8 mouse cellular contexts compared by ENCODE assay signal in genomic region chr8:104570436-104571343, GRCm38 (mm10). TPM values are rescaled to one million over a fixed set of nuclear protein-coding genes. Genes with fewer than 3 reads are reported as not detected.
DNase-seq lines count a peak whose midpoint lies in the region; ATAC-seq and TF ChIP-seq lines count a peak whose summit lies in the region.

No protein-coding gene starts in this region.

- peak; percentile 93 for TF ChIP-seq CTCF in heart, adult 2 months (IDR thresholded peaks at IDR 0.05)
- peak; percentile 76 for TF ChIP-seq CTCF in kidney, adult 2 months (conservative IDR thresholded peaks at IDR 0.05; ENCODE audit: insufficient read depth, insufficient read length, low read depth, low read length)

- H3K4me3 ChIP-seq in embryonic facial prominence, embryonic 12.5 days = peak overlapping the region; percentile 33
- peak overlapping the region; percentile 49 for H3K4me3 ChIP-seq in heart, adult 2 months
- peak overlapping the region; percentile 52 for H3K4me3 ChIP-seq in kidney, adult 2 months (ENCODE audit: insufficient read depth, low read depth, low read length)
- peak overlapping the region; percentile 40 for H3K4me3 ChIP-seq in limb, embryonic 13.5 days
- peak overlapping the region; percentile 34 for H3K4me3 ChIP-seq in midbrain, embryonic 15.5 days

- TF ChIP-seq POLR2A in heart, adult 2 months (IDR thresholded peaks at IDR 0.05; ENCODE audit: insufficient read depth, low read depth, low read length) = no peak
- TF ChIP-seq POLR2A in kidney, adult 2 months (IDR thresholded peaks at IDR 0.05; ENCODE audit: low read depth, low read length) = no peak

- WGBS in embryonic facial prominence, embryonic 12.5 days = 6% methylated on average over 26 of the region's 26 CpGs
- WGBS in heart, adult 2 months = 2% methylated on average over 26 of the region's 26 CpGs
- 4% methylated on average over 26 of the region's 26 CpGs for WGBS in kidney, adult 2 months
- WGBS in limb, embryonic 13.5 days = 6% methylated on average over 26 of the region's 26 CpGs
- WGBS in midbrain, embryonic 15.5 days = 8% methylated on average over 26 of the region's 26 CpGs

- no peak overlapping the region for H3K27ac ChIP-seq in embryonic facial prominence, embryonic 12.5 days
- peak overlapping the region; percentile 67 for H3K27ac ChIP-seq in heart, adult 2 months
- H3K27ac ChIP-seq in kidney, adult 2 months (ENCODE audit: insufficient read depth, low read depth, low read length) = no peak overlapping the region
- H3K27ac ChIP-seq in limb, embryonic 13.5 days = no peak overlapping the region
- no peak overlapping the region for H3K27ac ChIP-seq in midbrain, embryonic 15.5 days

- ATAC-seq in embryonic facial prominence, embryonic 12.5 days (ENCODE audit: insufficient number of reproducible peaks, insufficient read depth, low FRiP score, low TSS enrichment) = peak; percentile 50; the same call in 1 of the 2 replicates
- peak; percentile 72 for ATAC-seq in limb, embryonic 13.5 days (ENCODE audit: low FRiP score, low read depth)
- ATAC-seq in midbrain, embryonic 15.5 days (replicated peaks) = peak; percentile 76; the same call in 1 of the 2 replicates

- no peaks in the 10 kb centered on the region for H3K9me3 ChIP-seq in embryonic facial prominence, embryonic 12.5 days
- no peaks in the 10 kb centered on the region for H3K9me3 ChIP-seq in limb, embryonic 13.5 days
- no peaks in the 10 kb centered on the region for H3K9me3 ChIP-seq in midbrain, embryonic 15.5 days

- H3K79me2 ChIP-seq in heart, adult 2 months (replicated peaks; ENCODE audit: control insufficient read depth, insufficient read depth, low read length) = no peaks in the 10 kb centered on the region

- DNase-seq in 416B (ENCODE audit: low read depth) = peak; percentile 93
- peak; percentile 85 to 93 for DNase-seq in adrenal gland, postnatal 36 days
- DNase-seq in heart, adult 2 months = peak; percentile 86 to 90
- peak; percentile 89 for DNase-seq in kidney, adult 2 months
- DNase-seq in spleen, adult 18-20 months = peak; percentile 68 to 90

- no peaks in the 10 kb centered on the region for H3K27me3 ChIP-seq in embryonic facial prominence, embryonic 12.5 days
- H3K27me3 ChIP-seq in heart, adult 2 months (ENCODE audit: control insufficient read depth, insufficient read depth, low read length) = no peaks in the 10 kb centered on the region
- no peaks in the 10 kb centered on the region for H3K27me3 ChIP-seq in kidney, adult 2 months (replicated peaks; ENCODE audit: control insufficient read depth, insufficient read depth, low read length)
- H3K27me3 ChIP-seq in limb, embryonic 13.5 days = no peaks in the 10 kb centered on the region
- H3K27me3 ChIP-seq in midbrain, embryonic 15.5 days (replicated peaks) = no peaks in the 10 kb centered on the region

- peak; percentile 66; the same call in 1 of the 2 replicates for TF ChIP-seq EP300 in heart, adult 2 months (IDR thresholded peaks at IDR 0.05; ENCODE audit: insufficient read depth, low read depth, low read length)

- no peaks in the 10 kb centered on the region for H3K36me3 ChIP-seq in embryonic facial prominence, embryonic 12.5 days
- no peaks in the 10 kb centered on the region for H3K36me3 ChIP-seq in heart, adult 2 months (ENCODE audit: control insufficient read depth, insufficient read depth, low read length)
- H3K36me3 ChIP-seq in kidney, adult 2 months (ENCODE audit: control insufficient read depth, insufficient read depth, low read length) = no peaks in the 10 kb centered on the region
- H3K36me3 ChIP-seq in limb, embryonic 13.5 days = no peaks in the 10 kb centered on the region
- H3K36me3 ChIP-seq in midbrain, embryonic 15.5 days (replicated peaks) = no peaks in the 10 kb centered on the region

- no peaks in the 10 kb centered on the region for H3K4me1 ChIP-seq in embryonic facial prominence, embryonic 12.5 days
- H3K4me1 ChIP-seq in heart, adult 2 months (ENCODE audit: control insufficient read depth, insufficient read depth, low read length) = no peaks in the 10 kb centered on the region
- no peaks in the 10 kb centered on the region for H3K4me1 ChIP-seq in kidney, adult 2 months (ENCODE audit: control insufficient read depth, insufficient read depth, low read length)
- H3K4me1 ChIP-seq in limb, embryonic 13.5 days = 0 out of 2 replicates have a peak, but pooled peaks cover 3% of the 10 kb centered on the region
- peaks cover 5% of the 10 kb centered on the region; the same call in 1 of the 2 replicates for H3K4me1 ChIP-seq in midbrain, embryonic 15.5 days

- peak overlapping the region; percentile 65 for H3K4me2 ChIP-seq in embryonic facial prominence, embryonic 12.5 days (replicated peaks)
- peak overlapping the region; percentile 72 for H3K4me2 ChIP-seq in limb, embryonic 13.5 days (replicated peaks)
- H3K4me2 ChIP-seq in midbrain, embryonic 15.5 days = peak overlapping the region; percentile 63

- H3K9ac ChIP-seq in embryonic facial prominence, embryonic 12.5 days = no peak overlapping the region
- H3K9ac ChIP-seq in heart, adult 2 months (ENCODE audit: low read depth, low read length) = peak overlapping the region; percentile 43
- peak overlapping the region; percentile 31; the same call in 1 of the 2 replicates for H3K9ac ChIP-seq in limb, embryonic 13.5 days
- 0 out of 2 replicates have a peak overlapping the region, but pooled peaks have one; percentile 25 for H3K9ac ChIP-seq in midbrain, embryonic 15.5 days

- intact Hi-C loops in heart, adult 2 months (cut with DNase I) = loop anchor here (1.0 to 5.0 kb wide), 3 partner anchors 128 to 318 kb away; partner anchors contain the start of genes Cklf and Dync1li2

RNA-seq across cellular contexts. Expression of gene Pdp2, which starts 20.6 kb away (rescaled TPM):
- 10 to 100 TPM; 30.4 to 33.0 TPM for total RNA-seq in adrenal gland, postnatal 36 days (2021)
- polyA plus RNA-seq in embryonic facial prominence, embryonic 12.5 days (2016; fragmentation: Nextera tagmentation; extraction: Ambion mirVana) = 13.2 and 13.7 TPM in 2 replicates
- total RNA-seq in heart, adult 2 months (2021) = 10 to 100 TPM; 18.4 to 35.8 TPM
- polyA plus RNA-seq in heart, adult 2 months (2012; rRNA removed) = 10.0 and 18.8 TPM in 2 replicates
- polyA plus RNA-seq in kidney, adult 2 months (2012; rRNA removed) = 25.7 and 29.2 TPM in 2 replicates
- 13.8 and 14.0 TPM in 2 replicates for polyA plus RNA-seq in limb, embryonic 13.5 days (2015; fragmentation: Nextera tagmentation; extraction: Ambion mirVana)
- polyA plus RNA-seq in midbrain, embryonic 15.5 days (2015; fragmentation: Nextera tagmentation; extraction: Ambion mirVana) = 20.0 and 20.9 TPM in 2 replicates

RNA-seq across cellular contexts. Expression of gene Car7, which starts 36.2 kb away (rescaled TPM):
- 1 to 10 TPM; 1.5 to 4.1 TPM for total RNA-seq in adrenal gland, postnatal 36 days (2021)
- polyA plus RNA-seq in embryonic facial prominence, embryonic 12.5 days (2016; fragmentation: Nextera tagmentation; extraction: Ambion mirVana) = 0.83 and 0.97 TPM in 2 replicates
- 1 to 10 TPM; 2.0 to 2.9 TPM for total RNA-seq in heart, adult 2 months (2021)
- polyA plus RNA-seq in heart, adult 2 months (2012; rRNA removed) = 9.3 and 11.2 TPM in 2 replicates
- 7.5 and 8.0 TPM in 2 replicates for polyA plus RNA-seq in kidney, adult 2 months (2012; rRNA removed)
- polyA plus RNA-seq in limb, embryonic 13.5 days (2015; fragmentation: Nextera tagmentation; extraction: Ambion mirVana) = 0.83 and 0.93 TPM in 2 replicates
- 3.2 and 4.2 TPM in 2 replicates for polyA plus RNA-seq in midbrain, embryonic 15.5 days (2015; fragmentation: Nextera tagmentation; extraction: Ambion mirVana)

RNA-seq across cellular contexts. Expression of gene Nae1, which starts 36.3 kb away (rescaled TPM):
- 10 to 100 TPM; 36.4 to 38.4 TPM for total RNA-seq in adrenal gland, postnatal 36 days (2021)
- 129 TPM in 2 replicates for polyA plus RNA-seq in embryonic facial prominence, embryonic 12.5 days (2016; fragmentation: Nextera tagmentation; extraction: Ambion mirVana)
- total RNA-seq in heart, adult 2 months (2021) = 10 to 100 TPM; 27.0 to 31.4 TPM
- 11.0 and 28.0 TPM in 2 replicates for polyA plus RNA-seq in heart, adult 2 months (2012; rRNA removed)
- polyA plus RNA-seq in kidney, adult 2 months (2012; rRNA removed) = 9.7 and 12.7 TPM in 2 replicates
- 116 and 122 TPM in 2 replicates for polyA plus RNA-seq in limb, embryonic 13.5 days (2015; fragmentation: Nextera tagmentation; extraction: Ambion mirVana)
- 99.2 and 101 TPM in 2 replicates for polyA plus RNA-seq in midbrain, embryonic 15.5 days (2015; fragmentation: Nextera tagmentation; extraction: Ambion mirVana)

RNA-seq across cellular contexts. Expression of gene Cdh16, which starts 53.5 kb away (rescaled TPM):
- not detected for total RNA-seq in adrenal gland, postnatal 36 days (2021)
- not detected in 2 replicates for polyA plus RNA-seq in embryonic facial prominence, embryonic 12.5 days (2016; fragmentation: Nextera tagmentation; extraction: Ambion mirVana)
- total RNA-seq in heart, adult 2 months (2021) = 1 to 10 TPM; 3.3 to 4.3 TPM
- 7.1 and 11.0 TPM in 2 replicates for polyA plus RNA-seq in heart, adult 2 months (2012; rRNA removed)
- 1,103 and 1,106 TPM in 2 replicates for polyA plus RNA-seq in kidney, adult 2 months (2012; rRNA removed)
- 0.22 TPM in 1 of 2 replicates, not detected in the other for polyA plus RNA-seq in limb, embryonic 13.5 days (2015; fragmentation: Nextera tagmentation; extraction: Ambion mirVana)
- polyA plus RNA-seq in midbrain, embryonic 15.5 days (2015; fragmentation: Nextera tagmentation; extraction: Ambion mirVana) = not detected in 2 replicates
